Mouse (Mus musculus): ENCODE data around the gene Afg1l. TPM values are rescaled to one million over a fixed set of nuclear protein-coding genes. Genes with fewer than 3 reads are reported as not detected.

Gene Afg1l
- total RNA-seq, 2 experiments from 2014 or later: 11.6 to 13.1 TPM

GRCm38 (mm10) chr10:42276507-42277345, 201.6 kb downstream of the Afg1l start, which contains the start of gene Foxo3:
Foxo3 (minus strand) TSS chr10:42276755.
- intact Hi-C loops (cut with DNase I): loop anchor here (5.0 to 10.0 kb wide), 5 partner anchors 249 to 762 kb away; partner anchors contain the start of gene Cd164
- DNase-seq (ENCODE audit: low spot score in 2 of 2): peak; percentile 92 to 94

- peak in 1 of 2 experiments; percentile 19 for DNase-seq (ENCODE audit: low spot score in 2 of 2)
- intact Hi-C loops (cut with DNase I): loop anchor here (5.0 to 10.0 kb wide), 5 partner anchors 249 to 761 kb away; partner anchors contain the start of gene Cd164
These were observed 202.4 kb downstream of the Afg1l start for GRCm38 (mm10) chr10:42275871-42276501.

- DNase-seq (ENCODE audit: low spot score in 2 of 2): peak; percentile 62
- intact Hi-C loops (cut with DNase I): loop anchor here (5.0 to 10.0 kb wide), 5 partner anchors 248 to 761 kb away; partner anchors contain the start of gene Cd164
These were observed 202.9 kb downstream of the Afg1l start for GRCm38 (mm10) chr10:42275401-42275870.

DNA sequence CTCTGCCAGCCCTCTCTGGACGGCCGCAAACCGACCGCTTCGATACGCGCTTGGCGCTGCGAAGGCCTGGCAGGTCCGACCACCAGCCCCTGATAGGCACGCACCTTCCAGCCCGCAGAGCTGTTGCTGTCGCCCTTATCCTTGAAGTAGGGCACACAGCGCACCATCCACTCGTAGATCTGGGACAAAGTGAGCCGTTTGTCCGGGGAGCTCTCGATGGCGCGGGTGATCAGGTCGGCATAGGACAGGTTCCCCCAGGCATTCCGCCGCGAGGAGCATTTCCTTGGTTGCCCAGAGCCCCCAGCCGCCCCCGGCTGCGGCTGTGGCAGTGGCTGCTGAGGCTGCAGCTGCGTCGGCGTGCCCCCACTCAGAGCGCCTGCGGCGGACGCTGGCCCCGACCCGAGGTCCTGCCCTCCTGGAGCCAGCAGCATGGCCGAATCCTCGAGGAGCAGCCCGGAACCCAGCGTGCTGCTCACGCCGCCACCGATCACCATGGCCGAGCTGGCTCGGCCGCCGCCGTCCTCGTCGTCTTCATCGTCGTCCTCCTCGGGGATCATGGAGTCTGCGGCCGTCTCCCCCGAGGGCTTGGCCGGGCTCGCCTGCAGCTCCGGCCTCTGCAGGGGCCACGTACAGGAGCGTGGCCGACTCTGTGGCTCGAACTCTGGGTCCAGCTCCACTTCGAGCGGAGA, 203.5 kb downstream of the Afg1l start:
- DNase-seq (ENCODE audit: low spot score in 2 of 2): peak in 1 of 2 experiments; percentile 51
- intact Hi-C loops (cut with DNase I): loop anchor here (5.0 to 10.0 kb wide), 5 partner anchors 248 to 760 kb away; partner anchors contain the start of gene Cd164

DNA sequence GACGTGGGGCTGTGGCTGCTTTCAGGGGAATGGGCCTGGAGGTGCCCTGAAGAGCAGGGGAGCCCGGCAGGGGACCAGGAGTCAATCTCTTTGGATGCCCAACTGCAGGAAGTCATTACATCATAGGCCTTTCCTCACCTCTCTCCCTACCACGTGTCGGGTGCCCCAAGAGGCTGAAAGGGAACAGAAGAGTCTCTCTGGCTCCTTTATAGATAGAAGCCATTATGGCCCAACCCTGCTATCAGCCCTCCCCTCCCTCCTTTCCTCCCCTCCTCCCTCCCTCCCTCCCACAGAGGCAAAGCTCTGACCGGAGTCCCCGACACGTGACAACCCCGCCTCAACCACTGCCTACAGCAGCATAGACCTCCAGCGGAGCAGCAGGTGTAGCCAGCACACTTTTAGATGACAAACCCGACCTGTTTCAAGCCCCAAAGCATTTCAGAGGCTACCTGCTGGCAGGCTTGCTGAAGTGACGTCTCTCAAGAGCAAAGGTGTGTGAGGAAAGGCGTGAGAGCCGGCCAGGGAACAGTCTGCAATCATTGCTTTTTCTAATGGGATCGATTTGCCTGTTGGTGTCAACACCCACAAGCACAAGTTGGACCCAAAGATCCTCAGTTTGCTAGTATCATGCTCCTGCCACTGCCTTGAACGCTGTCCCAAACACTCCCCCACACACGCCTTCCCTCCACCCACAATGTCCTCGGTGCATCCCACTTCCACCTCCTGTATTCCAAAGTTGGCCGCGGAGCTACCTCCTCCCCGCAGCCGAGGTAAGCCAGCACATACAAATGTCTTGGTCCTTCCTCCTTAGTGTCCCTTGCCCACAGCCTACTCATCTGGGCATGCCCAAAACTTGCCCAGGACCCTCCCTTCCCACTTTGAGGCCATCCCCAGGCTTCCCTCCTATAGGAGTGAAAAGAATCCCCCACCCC, 204.3 kb downstream of the Afg1l start:
- DNase-seq (ENCODE audit: low spot score in 2 of 2): peak; percentile 42 to 43
- intact Hi-C loops (cut with DNase I): loop anchor here (10.0 kb wide), 1 partner anchor 759 kb away; the partner anchor contains the start of gene Cd164

DNA sequence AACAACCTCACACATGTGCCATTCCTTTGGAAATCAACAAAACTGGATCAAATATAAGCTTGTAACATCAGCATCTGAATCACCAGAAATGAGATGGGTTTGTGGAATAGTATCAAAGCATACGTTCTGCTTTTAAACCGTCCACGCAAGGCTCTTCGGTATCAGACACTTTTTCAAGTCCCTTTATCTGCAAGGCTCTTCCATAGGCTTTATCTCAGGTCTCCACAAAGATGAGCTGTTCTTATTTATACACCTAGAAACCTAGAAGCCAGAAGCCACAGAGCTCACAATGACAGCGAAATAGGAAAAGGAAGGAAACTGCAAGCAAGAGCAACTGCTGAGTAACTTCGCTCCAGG, 205.0 kb downstream of the Afg1l start:
- DNase-seq (ENCODE audit: low spot score in 2 of 2): no peak
- intact Hi-C loops (cut with DNase I): loop anchor here (10.0 kb wide), 1 partner anchor 759 kb away; the partner anchor contains the start of gene Cd164

DNA sequence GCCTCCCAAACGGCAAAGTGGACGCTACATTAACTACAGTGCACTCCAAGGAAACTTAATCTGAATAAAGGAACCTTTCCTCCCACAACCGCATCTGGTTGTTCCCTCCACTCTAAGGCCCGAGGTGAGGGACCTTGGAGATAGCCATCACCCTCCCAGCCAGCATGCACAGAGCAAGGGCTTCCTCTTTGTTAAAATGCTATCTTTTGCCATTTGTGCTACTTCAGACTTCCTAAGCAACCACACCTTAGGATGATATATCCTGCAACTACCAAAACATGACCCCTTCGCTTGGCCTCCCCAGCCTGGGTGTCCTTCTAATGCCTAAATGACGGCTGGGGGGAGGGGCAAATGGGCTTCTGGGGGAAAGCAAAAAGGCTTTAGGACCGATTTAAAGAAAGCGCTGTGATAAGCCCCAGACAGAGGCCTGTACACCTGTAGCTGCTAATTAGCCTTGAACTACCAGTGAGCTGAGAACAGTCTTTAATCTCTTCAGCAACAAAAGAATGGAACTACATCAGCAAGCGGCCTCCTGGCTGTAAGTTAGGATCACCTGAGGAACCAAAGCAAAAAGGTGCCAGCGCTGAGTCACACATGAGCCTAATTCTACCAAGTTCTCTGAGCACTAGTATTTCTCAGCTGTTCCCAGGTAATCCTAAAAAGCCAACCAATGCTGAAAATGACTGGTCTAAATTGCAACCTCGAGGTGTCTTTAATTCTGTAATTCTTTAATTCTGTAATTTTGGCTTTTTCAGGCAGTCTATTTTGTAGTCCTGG, 206.7 kb downstream of the Afg1l start:
- intact Hi-C loops (cut with DNase I): loop anchor here (10.0 kb wide), 1 partner anchor 757 kb away; the partner anchor contains the start of gene Cd164
- no peak for DNase-seq (ENCODE audit: low spot score in 2 of 2)

DNA sequence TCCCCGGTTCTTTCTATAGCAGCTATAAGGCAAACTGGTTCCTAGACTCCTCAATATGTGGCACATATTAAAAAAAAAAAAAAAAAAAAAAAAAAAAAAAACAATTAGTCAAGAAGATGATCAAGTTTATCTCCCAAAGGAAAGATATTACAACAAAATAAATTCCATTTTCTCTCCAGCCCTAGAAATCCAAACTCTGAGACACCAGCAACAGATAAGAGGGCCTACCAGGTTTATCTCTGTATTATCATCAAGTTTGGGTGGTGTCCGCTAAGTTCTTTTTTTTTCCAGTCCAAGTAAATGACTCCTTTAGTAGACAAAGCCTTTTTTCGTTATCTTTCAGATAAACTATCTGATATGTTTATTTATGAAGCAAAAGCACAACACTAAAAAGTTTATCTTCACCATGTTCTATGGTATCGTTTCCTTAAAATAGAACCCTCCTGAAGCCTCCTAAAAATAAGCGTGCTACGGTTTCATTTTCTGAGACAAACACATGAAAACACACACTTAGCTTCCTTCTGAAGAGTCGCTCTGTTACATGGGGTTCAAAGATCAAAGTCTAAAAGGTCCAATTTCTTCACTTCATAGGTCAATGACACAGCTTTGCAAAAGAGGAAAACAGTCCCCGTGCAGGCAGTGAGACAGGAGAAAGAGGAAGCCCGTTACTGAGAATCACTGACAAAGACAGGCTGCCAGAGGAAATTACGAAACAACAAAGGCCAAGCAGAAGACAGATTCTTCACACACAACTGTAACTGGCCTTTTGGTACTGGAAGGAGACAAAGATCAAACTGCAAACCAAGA, 207.9 kb downstream of the Afg1l start:
- DNase-seq (ENCODE audit: low spot score in 2 of 2): no peak
- intact Hi-C loops (cut with DNase I): loop anchor here (10.0 kb wide), 1 partner anchor 756 kb away; the partner anchor contains the start of gene Cd164

DNA sequence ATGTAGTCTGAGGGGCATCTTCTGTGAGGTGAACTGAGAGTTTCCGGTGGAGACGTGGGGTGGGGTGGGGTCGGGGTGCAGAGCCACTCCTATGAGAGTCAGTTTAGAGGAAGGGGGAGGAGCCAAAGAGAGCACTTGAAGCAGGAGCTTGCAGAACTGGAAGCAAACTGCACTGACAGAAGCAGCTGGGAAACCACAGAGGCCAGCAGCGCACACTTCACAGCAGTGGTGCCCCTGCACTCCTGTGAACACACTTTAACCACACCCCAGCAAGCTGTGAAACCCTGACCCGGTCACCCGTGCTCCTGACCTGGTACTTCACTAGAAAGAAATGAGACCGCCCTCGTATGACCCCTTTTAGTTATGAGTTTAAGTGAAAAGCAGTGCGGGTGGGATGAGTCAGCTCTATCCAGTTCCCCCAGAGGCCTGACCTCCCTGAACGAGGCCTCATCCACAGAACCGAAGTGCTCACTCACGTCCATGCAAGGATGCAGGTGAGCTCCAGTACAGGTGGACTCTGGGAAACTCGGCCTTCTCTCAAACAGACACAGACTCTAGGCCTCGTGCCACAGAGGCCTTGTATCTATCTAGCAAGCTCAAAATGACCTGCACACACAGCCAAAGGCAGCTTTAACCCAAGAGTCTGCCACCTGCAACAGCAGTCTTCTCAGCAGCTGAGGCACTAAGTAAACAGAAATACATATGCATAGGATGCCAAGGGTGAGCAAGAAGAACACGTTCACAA, 208.9 kb downstream of the Afg1l start:
- no peak for DNase-seq (ENCODE audit: low spot score in 2 of 2)

DNA sequence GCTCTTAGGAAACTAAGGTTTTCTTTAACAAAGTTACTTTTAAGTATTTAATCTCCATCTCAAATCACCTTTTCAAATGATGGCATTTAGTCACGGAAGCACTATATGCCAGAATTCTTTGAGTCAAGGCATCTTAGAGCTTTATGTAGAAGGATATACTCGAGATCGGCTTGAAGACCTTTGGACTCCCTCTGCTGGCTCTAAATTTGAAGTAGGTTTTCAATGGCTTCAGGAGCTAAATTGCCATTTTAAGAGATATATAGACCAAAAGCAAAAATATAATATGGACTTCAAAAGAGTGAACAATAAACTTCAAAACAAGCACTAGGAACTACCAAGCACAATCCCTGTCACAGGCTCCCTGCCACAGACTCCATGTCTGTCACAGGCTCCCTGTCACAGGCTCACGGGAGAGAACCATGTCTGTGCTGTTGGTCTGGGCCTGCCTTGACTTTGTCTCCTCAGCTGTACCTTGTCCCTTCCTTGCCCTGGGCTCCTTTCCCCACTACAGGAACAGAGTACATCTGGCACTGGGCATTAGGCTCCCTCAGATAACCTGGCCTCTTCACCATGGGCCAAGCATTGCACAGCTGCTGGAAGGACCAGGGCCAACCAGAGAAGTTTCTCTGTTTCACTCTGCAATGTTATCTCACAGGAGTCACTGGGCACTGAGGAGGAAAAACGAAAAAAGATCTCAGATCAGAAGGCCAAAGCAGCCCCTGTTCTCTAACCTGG, 210.4 kb downstream of the Afg1l start:
- intact Hi-C loops (cut with DNase I): no loop called here
- DNase-seq (ENCODE audit: low spot score in 2 of 2): no peak

More for the DNA sequence above, 208.9 kb downstream of the Afg1l start:
- intact Hi-C loops (cut with DNase I): loop anchor here (10.0 kb wide), 1 partner anchor 755 kb away; the partner anchor contains the start of gene Cd164

- intact Hi-C loops (cut with DNase I): no loop called here
- no peak for DNase-seq (ENCODE audit: low spot score in 2 of 2)
These were observed 213.2 kb downstream of the Afg1l start for GRCm38 (mm10) chr10:42265021-42265689.

GRCm38 (mm10) chr10:42264195-42264594, 214.2 kb downstream of the Afg1l start:
- DNase-seq (ENCODE audit: low spot score in 2 of 2): no peak
- intact Hi-C loops (cut with DNase I): no loop called here

- intact Hi-C loops (cut with DNase I): no loop called here
- DNase-seq (ENCODE audit: low spot score in 2 of 2): no peak
These were observed 214.7 kb downstream of the Afg1l start for GRCm38 (mm10) chr10:42263701-42264100.

Data from left cerebral cortex, postnatal 36 days (tissue).